Mouse (Mus musculus): ENCODE measurements around the gene Mecom.
A peak's percentile ranks its signal among the peaks of the same experiment; 100 is the strongest.

GRCm38 (mm10) chr3:29976580-29976979, 571.2 kb downstream of the Mecom start:
- TF ChIP-seq CTCF (IDR thresholded peaks at IDR 0.05) (no peak), EP300 (IDR thresholded peaks at IDR 0.05) (peak; percentile 68; the same call in 1 of the 2 replicates)
